Mouse (Mus musculus) cerebellum, adult 2 months (tissue): ENCODE results near the gene Ccnb2. TPM values are rescaled to one million over a fixed set of nuclear protein-coding genes. Genes with fewer than 3 reads are reported as not detected.

Source experiments
- DNase-seq, 2 experiments: peaks; one replicate each; pipeline ENCODE4 v3.0.0; 2021
- H3K27ac ChIP-seq: fragments of 200-500 bp; 2 replicates; pipeline ENCODE4 v1.5.1; 2012; ENCODE audit warnings: low read length, control low read depth, inconsistent platforms; ENCODE audit not compliant: insufficient read depth
- H3K27me3 ChIP-seq: fragments of 200-500 bp; 2 replicates; pipeline ENCODE4 v1.6.1; 2012; ENCODE audit warnings: inconsistent platforms, mild to moderate bottlenecking, low read length, moderate library complexity; ENCODE audit not compliant: control insufficient read depth, insufficient read depth
- H3K4me1 ChIP-seq: fragments of 200-500 bp; 2 replicates; pipeline ENCODE4 v1.6.1; 2011; ENCODE audit warnings: low read length; ENCODE audit not compliant: control insufficient read depth, insufficient read depth
- H3K4me3 ChIP-seq: fragments of 200-500 bp; replicated peaks from 2 replicates; pipeline ENCODE3; 2011; ENCODE audit warnings: mild to moderate bottlenecking, low read depth, low read length, control low read depth; ENCODE audit not compliant: insufficient read depth
- CTCF ChIP-seq: fragments of 200-500 bp; IDR thresholded peaks from 2 replicates; pipeline ENCODE4 v1.5.1; 2011; ENCODE audit warnings: low read depth, mild to moderate bottlenecking, control low read depth, low read length, moderate library complexity, borderline replicate concordance; ENCODE audit not compliant: insufficient read depth
- POLR2A ChIP-seq: fragments of 200-500 bp; IDR thresholded peaks from 2 replicates; pipeline ENCODE4 v1.6.1; 2011; ENCODE audit warnings: low read length, control low read depth, borderline replicate concordance; ENCODE audit not compliant: insufficient read depth
- WGBS: fragments of 180-500 bp; shearing (Covaris S2); methylation state at CpG from one replicate; pipeline ENCODE4 v1.1.7; 2018; 5-methylcytosine and 5-hydroxymethylcytosine counted together
- polyA plus RNA-seq: library from polyadenylated mRNA; depleted of rRNA; stranded (reverse); fragments of >200 nt; gene quantifications from 2 replicates; pipeline ENCODE4 v1.2.3, GENCODE M21; 2012

Ccnb2 gene
- polyA plus RNA-seq, 1 experiment: 2.3 TPM

DNA sequence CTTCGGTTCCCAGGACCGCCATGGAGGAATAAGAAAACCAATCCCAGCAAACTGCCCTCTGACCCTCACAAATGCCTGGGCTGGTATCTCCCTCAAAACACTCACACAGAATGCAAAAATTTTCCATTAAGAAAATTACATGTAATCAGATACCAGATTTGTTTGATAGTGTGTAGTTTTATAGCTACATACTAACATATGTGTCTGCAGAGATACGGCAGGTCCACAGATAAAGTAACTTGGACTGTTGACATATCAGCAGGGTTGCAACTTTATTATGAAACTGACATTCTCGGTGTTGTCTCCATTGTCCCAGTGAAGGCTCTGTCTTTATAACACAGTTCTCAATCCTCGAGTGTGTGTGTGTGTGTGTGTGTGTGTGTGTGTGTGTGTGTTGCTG, 30.3 kb downstream of the Ccnb2 start:
- TF ChIP-seq CTCF (no peak), POLR2A (no peak)
- WGBS: 92% methylated on average over 5 of the region's 5 CpGs
- H3K27me3 ChIP-seq: no peaks in the 10 kb centered on the region
- H3K4me3 ChIP-seq: no peak overlapping the region
- no peaks in the 10 kb centered on the region for H3K4me1 ChIP-seq
- no peak for DNase-seq
- H3K27ac ChIP-seq: no peak overlapping the region

DNA sequence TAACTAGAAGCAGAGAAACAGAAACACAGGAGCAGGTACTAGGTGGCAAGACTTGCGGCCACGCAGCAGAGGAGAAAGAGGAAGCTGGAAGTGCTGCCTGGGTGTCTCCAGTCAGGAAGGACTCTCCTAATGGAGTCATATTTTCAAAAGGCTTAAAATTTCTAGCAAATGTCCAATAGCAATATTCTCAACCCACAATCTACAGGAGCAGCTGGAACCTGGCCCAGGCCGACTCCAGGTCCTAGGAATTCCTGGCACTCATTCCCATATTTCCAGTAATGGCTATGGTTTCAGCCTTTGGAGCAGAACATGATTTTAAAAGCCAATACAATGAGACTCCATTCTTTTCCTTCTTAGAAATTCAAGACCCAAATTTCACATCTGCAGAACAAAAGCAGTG, 31.8 kb downstream of the Ccnb2 start:
- no peak for DNase-seq
- WGBS: 73% methylated on average over 3 of the region's 3 CpGs
- no peak for TF ChIP-seq POLR2A
- no peak for TF ChIP-seq CTCF

DNA sequence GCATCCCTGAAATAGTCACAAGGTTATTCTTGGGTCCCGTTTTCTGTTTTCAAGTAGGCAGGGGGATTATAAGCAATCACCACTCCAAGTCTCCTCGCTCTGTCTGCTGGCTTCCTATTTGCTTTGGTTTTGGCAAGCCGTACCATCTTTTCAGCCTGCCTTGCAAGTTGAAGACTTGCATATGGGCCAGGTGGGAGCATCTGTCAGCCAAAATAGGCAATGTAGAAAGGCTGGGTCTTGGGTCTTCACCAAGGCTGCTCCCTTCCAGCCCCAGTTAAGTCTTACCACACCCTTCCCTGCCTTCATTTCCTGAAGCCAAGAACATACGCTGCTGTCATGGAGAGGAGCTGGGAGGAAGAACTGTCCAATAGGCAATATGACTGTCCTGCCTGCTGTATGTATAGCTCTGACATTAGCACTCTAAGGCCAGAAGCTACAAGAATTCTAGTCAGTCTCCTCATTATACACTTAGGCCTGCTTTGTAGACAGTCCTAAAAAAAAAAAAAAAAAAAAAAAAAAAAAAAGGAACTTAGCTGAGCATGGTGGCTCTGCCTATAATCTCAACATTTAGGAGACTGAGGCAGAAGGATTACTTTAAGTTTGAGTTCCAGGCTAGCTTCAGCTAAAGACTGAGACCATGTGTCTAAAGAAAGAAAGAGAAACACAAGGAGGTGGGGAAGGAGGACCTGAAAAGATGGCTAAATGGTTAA, 33.8 kb downstream of the Ccnb2 start:
- DNase-seq: no peak
- Histone ChIP-seq H3K27me3 (no peaks in the 10 kb centered on the region), H3K4me3 (no peak overlapping the region), H3K27ac (no peak overlapping the region), H3K4me1 (no peaks in the 10 kb centered on the region)
- no peak for TF ChIP-seq POLR2A
- TF ChIP-seq CTCF: no peak
- WGBS: 42% methylated on average over 4 of the region's 4 CpGs

More for the DNA sequence above, 31.8 kb downstream of the Ccnb2 start:
- Histone ChIP-seq H3K4me1 (no peaks in the 10 kb centered on the region), H3K27ac (no peak overlapping the region), H3K27me3 (no peaks in the 10 kb centered on the region), H3K4me3 (no peak overlapping the region)

DNA sequence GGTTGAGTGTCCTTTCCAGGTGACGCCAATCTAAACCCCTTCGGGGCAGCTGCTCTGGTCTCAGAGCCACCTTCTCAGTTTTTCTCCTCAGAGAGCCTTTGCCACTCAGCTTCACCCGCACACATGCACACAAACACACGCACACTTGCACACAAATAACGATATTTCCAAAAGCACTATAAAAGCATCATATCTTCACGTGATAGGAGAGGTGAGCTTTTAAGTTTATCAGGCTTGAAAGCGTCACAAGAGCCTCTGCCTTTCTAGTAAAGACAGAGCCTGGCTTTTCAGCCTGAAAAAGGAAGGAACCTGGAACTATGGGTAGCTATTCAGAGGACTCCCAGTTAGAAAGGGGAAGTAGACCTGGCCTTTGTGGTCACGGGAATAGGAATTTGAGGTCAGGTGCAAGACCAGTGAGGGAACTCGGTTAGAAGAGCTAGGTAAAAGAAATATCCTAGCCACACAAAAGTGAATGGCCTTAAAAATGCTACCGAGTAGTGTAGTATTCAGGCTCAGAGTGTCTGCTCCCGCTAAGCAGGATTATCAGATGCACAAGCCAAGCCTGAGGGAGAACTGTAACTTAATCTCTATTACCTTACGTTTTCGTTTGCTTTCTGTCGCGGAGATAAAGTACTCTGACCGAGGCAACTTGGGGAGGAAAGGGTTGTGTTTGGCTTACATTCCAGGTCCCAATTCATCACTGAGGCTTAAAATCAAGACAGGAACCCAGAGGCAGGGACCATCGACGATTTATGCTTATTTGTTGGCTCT, 36.2 kb downstream of the Ccnb2 start:
- H3K27me3 ChIP-seq: no peaks in the 10 kb centered on the region
- 92% methylated on average over 18 of the region's 18 CpGs for WGBS
- TF ChIP-seq CTCF (no peak), POLR2A (no peak)
- H3K4me3 ChIP-seq: no peak overlapping the region
- no peak overlapping the region for H3K27ac ChIP-seq
- DNase-seq: no peak
- H3K4me1 ChIP-seq: no peaks in the 10 kb centered on the region

DNA sequence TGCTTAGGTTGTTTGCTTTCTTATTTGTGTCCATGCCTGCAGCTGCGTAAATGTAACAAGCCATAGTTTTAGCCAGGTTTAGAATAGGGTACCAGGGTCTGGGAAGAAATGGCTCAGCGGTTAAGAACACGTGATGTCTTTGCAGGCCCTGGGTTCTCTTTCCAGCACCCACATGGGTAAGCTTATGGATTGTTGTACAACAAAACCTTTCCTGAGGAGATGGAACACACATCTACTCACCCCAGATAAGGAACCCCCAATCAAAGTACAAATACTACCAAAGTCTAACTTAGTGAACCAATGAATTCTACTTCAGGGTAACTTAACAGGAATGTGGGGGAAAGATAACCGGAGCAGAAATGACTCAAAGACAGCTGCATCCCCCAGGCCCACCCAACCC, 36.9 kb downstream of the Ccnb2 start:
- Histone ChIP-seq H3K4me3 (no peak overlapping the region), H3K27me3 (no peaks in the 10 kb centered on the region), H3K27ac (no peak overlapping the region), H3K4me1 (no peaks in the 10 kb centered on the region)
- TF ChIP-seq POLR2A (no peak), CTCF (no peak)
- DNase-seq: no peak
- 97% methylated on average over 4 of the region's 4 CpGs for WGBS

DNA sequence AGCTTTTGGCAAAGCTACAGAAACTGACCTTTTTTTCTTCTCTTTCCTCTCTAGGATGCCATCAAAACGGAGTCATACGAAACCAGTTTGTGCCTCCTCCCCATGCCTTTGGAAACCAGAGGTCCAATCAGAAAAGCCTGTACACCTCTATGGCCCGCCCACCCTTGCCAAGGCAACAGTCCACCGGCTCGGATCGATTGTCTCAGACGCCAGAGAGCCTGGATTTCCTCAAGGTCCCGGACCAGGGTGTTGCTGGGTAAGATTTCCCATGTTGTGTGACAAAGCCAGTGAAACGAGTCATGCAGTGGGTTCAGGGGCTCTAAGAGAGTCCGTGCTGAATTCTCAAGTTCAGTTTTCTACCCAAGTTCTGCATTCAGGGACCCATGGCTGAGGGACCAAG, 37.6 kb downstream of the Ccnb2 start:
- H3K4me3 ChIP-seq: no peak overlapping the region
- no peaks in the 10 kb centered on the region for H3K4me1 ChIP-seq
- TF ChIP-seq CTCF: no peak
- no peak for TF ChIP-seq POLR2A
- WGBS: 56% methylated on average over 10 of the region's 10 CpGs
- H3K27ac ChIP-seq: no peak overlapping the region
- no peak for DNase-seq
- H3K27me3 ChIP-seq: no peaks in the 10 kb centered on the region

DNA sequence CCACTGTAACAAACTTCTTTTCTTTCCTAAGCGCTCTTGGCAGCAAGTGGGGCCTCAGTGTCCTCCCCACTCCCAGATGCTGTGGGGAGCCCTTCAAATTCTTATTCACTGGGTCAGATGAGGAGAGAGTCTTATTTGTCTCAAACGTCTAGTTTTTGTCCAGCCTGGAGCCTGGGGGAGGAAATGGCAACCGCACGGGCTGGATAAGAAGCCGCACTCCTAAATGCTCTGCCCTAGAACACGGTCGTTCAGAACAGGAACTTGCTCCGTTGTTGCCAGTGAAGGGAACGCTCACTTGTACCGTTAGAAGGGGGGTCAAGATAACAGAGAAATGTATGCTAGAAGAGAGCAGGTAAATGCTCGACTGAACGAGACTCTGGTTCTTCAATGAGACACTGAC, 39.3 kb downstream of the Ccnb2 start:
- Histone ChIP-seq H3K4me1 (no peaks in the 10 kb centered on the region), H3K27ac (no peak overlapping the region), H3K27me3 (no peaks in the 10 kb centered on the region), H3K4me3 (no peak overlapping the region)
- WGBS: 76% methylated on average over 12 of the region's 12 CpGs
- peak in 1 of 2 experiments; percentile 20 for DNase-seq
- TF ChIP-seq CTCF: no peak
- TF ChIP-seq POLR2A: no peak
